Mouse (Mus musculus) retina, adult 2 months (tissue): ENCODE data around the gene Ranbp3l.

ENCODE experiments used
- DNase-seq: peaks from one replicate; pipeline ENCODE4 v3.0.0-alpha.2; 2012; ENCODE audit warnings: low read depth, low spot score

Ranbp3l gene

DNA sequence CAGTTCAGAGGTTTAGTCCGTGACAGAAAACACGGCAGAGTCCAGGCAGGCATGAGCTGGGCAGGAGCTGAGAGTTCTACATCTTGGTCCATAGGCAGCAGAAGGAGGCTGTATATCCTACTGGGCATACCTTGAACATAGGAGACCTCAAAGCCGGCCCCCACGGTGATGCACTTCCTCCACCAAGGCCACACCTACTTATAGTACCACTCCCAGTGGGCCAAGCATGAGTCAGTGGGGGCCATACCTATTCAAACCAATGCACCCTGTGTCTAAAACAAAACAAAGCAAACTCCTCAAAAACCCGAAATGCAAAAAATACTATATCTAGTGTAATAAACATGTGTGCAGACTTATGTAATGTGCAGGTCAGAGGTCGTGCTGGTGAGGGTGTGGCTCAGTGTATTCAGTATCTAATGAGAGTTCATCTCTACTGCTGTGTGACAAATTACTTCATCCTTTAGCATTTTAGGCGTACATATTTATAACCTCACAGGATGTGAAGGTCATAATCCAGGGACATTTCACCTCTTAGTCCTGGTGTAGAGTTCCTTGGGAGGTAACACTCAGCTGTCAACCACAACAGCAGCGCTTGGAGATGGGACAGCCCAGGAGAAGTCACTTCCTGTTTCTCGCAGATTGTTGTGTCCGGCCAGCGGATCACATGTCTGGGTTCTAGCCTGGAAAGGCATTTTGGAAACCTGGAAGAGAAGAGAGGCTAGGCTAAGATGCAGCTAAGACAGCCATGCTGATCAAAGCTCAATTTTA lies 126.0 kb downstream of the Ranbp3l start:
- no peak for DNase-seq

GRCm38 (mm10) chr15:9094366-9094750 lies 126.6 kb downstream of the Ranbp3l start:
- no peak for DNase-seq

GRCm38 (mm10) chr15:9096865-9097264 lies 129.1 kb downstream of the Ranbp3l start:
- peak; percentile 53 for DNase-seq

GRCm38 (mm10) chr15:9100446-9101077 lies 132.8 kb downstream of the Ranbp3l start:
- no peak for DNase-seq

DNA sequence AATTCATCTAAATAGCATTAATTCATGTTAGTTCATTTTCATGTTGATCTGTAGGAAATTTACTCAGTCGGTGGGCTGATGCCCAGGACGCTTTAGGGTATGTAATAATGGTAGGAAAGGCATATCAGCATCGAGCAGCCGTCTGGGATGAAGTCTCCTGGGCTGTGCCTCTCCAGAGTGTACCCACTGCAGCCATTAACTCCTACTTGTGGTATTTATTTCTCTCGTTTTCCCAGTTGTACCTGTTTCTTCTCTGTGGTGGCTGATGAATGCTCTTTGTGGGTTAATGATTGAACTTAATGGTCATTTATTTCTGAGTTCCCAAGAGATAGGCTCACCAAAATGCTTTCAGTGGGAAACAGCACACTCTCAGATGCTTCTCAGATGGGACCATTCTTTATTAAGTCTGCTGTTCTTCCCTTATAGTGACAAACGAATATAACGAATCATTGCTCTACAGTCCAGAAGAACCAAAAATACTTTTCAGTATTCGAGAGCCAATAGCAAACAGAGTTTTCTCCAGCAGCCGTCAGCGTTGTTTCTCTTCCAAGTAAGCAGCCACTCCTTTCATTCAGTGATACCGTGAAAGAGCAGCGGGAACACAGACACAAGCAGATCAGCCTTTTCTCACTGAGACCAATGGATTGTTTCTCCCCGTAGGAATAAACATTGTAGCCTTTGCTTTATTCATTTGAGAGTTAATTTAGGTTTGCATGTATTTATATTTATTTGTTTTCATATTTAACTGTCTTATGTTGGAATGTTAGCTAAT lies 138.7 kb downstream of the Ranbp3l start:
- no peak for DNase-seq

- DNase-seq, result peak; percentile 74
Measured at GRCm38 (mm10) chr15:9110526-9111347, 143.0 kb downstream of the Ranbp3l start.

DNA sequence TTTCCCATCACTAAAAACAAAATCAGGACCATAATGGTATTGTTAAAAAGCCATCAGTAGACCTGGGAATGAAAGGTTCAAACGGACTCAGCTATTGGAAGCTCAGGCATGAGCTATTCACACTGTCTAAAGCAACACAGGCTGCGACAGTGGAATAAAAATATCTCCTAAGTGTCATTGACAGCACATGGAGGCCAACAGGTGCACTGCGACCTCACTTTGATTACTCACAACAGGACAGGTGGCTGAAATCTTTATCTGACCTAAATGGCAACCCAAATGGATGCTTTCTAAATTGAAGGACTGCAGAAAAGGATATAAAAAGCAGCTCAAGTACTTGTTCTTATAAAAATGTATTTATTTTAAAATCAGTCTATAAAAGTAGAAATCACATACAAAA lies 143.9 kb downstream of the Ranbp3l start:
- no peak for DNase-seq

GRCm38 (mm10) chr15:9113556-9113955 lies 145.8 kb downstream of the Ranbp3l start:
- no peak for DNase-seq

DNA sequence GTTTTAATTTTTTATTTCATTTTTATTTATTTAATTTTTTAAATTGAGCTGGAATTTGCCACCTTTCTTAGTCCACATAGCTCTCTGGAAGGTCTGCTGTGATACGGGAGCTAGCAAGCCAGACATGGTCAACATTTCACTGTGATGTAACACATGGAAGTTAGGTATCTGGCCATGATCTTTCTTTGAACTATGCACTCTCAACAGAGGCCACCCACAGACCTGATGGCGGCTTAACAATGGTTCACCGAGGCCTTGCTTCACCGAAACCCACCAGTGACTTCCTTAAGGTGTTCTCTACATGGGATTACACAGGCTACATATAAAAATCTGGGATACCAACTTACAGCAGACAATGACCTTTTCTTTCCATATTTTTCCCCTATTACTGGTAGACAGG lies 146.4 kb downstream of the Ranbp3l start:
- DNase-seq, result no peak

- DNase-seq, result no peak
Measured at GRCm38 (mm10) chr15:9114599-9114998, 146.8 kb downstream of the Ranbp3l start.
